ENCODE assay signal across 10 mouse cellular contexts in genomic region chr12:117159669-117160210, GRCm38 (mm10).
DNase-seq lines count a peak whose midpoint lies in the region; ATAC-seq and TF ChIP-seq lines count a peak whose summit lies in the region.
"Had no signal": no experiment of that assay in that cellular context is flagged by ENCODE, and none has a peak within 500 bp of the region (broad histone marks: within the 10 kb centered on the region; RNA-seq: fewer than 3 reads in every experiment).

No protein-coding gene starts in this region.

- H3K9me3 ChIP-seq in embryonic facial prominence, embryonic 14.5 days (ENCODE audit: control insufficient read depth, low read length): no peaks in the 10 kb centered on the region
- H3K9me3 ChIP-seq in intestine, embryonic 15.5 days: no peaks in the 10 kb centered on the region
- no peaks in the 10 kb centered on the region for H3K9me3 ChIP-seq in neural tube, embryonic 14.5 days (ENCODE audit: control insufficient read depth, low read length)

- ATAC-seq in embryonic facial prominence, embryonic 14.5 days (ENCODE audit: low read depth): no peak; the same call in 1 of the 2 replicates
- ATAC-seq in intestine, embryonic 15.5 days: no peak
- ATAC-seq in neural tube, embryonic 14.5 days (ENCODE audit: low read depth): peak; percentile 23

- peaks cover 80% of the 10 kb centered on the region for H3K27me3 ChIP-seq in embryonic facial prominence, embryonic 14.5 days (replicated peaks; ENCODE audit: control insufficient read depth, insufficient read depth, low read length)
- peaks cover 66% of the 10 kb centered on the region for H3K27me3 ChIP-seq in intestine, embryonic 15.5 days (replicated peaks)
- H3K27me3 ChIP-seq in neural tube, embryonic 14.5 days (ENCODE audit: control insufficient read depth, insufficient read depth, low read length): peaks cover 15% of the 10 kb centered on the region; the same call in 1 of the 2 replicates

- 9% methylated on average over 15 of the region's 15 CpGs for WGBS in embryonic facial prominence, embryonic 14.5 days
- WGBS in intestine, embryonic 15.5 days: 4% methylated on average over 15 of the region's 15 CpGs
- WGBS in neural tube, embryonic 14.5 days: 12% methylated on average over 15 of the region's 15 CpGs

- H3K36me3 ChIP-seq in embryonic facial prominence, embryonic 14.5 days (ENCODE audit: control insufficient read depth, insufficient read depth, low read length): no peaks in the 10 kb centered on the region
- no peaks in the 10 kb centered on the region for H3K36me3 ChIP-seq in intestine, embryonic 15.5 days
- no peaks in the 10 kb centered on the region for H3K36me3 ChIP-seq in neural tube, embryonic 14.5 days (ENCODE audit: control insufficient read depth, insufficient read depth, low read length)

- 0 out of 2 replicates have a peak overlapping the region, but pooled peaks have one; percentile 25 for H3K9ac ChIP-seq in embryonic facial prominence, embryonic 14.5 days (ENCODE audit: low read depth, low read length)
- H3K9ac ChIP-seq in intestine, embryonic 15.5 days: no peak overlapping the region
- H3K9ac ChIP-seq in neural tube, embryonic 14.5 days (replicated peaks; ENCODE audit: low read depth, low read length): 0 out of 2 replicates have a peak overlapping the region, but pooled peaks have one; percentile 21

- peak overlapping the region; percentile 54 for H3K4me2 ChIP-seq in embryonic facial prominence, embryonic 14.5 days (ENCODE audit: low read depth, low read length)
- peak overlapping the region; percentile 53 for H3K4me2 ChIP-seq in intestine, embryonic 15.5 days (replicated peaks)
- peak overlapping the region; percentile 50 for H3K4me2 ChIP-seq in neural tube, embryonic 14.5 days (ENCODE audit: low read depth, low read length)

- intact Hi-C loops in left cerebral cortex, adult 2 months (cut with DNase I): loop anchor here (5.0 to 10.0 kb wide), 2 partner anchors 38 to 315 kb away; no protein-coding TSS in a partner anchor

- DNase-seq in left cerebral cortex, adult 2 months (ENCODE audit: extremely low spot score in 1 of 2, low spot score in 2 of 2): no peak
- no peak for DNase-seq in left cerebral cortex, adult 11 months (ENCODE audit: low spot score)
- no peak for DNase-seq in embryonic facial prominence, embryonic 14.5 days (ENCODE audit: low spot score)
- DNase-seq in thymus, postnatal 10 days (ENCODE audit: low spot score in 2 of 2): no peak
- DNase-seq in kidney, postnatal 36 days: no peak
- no peak for DNase-seq in Muller cell, postnatal 12 days (ENCODE audit: inconsistent ontology term)
- DNase-seq: cerebellum, adult 9-11 months; lung, adult 18-20 months had no signal

- peaks cover 12% of the 10 kb centered on the region for H3K4me1 ChIP-seq in embryonic facial prominence, embryonic 14.5 days (ENCODE audit: control insufficient read depth, insufficient read depth, low read length)
- peaks cover 5% of the 10 kb centered on the region; the same call in 1 of the 2 replicates for H3K4me1 ChIP-seq in intestine, embryonic 15.5 days (replicated peaks)
- H3K4me1 ChIP-seq in neural tube, embryonic 14.5 days (ENCODE audit: control insufficient read depth, insufficient read depth, low read length): peaks cover 48% of the 10 kb centered on the region

- H3K27ac ChIP-seq in left cerebral cortex, adult 2 months: no peak overlapping the region
- no peak overlapping the region for H3K27ac ChIP-seq in embryonic facial prominence, embryonic 14.5 days (replicated peaks; ENCODE audit: low read depth, low read length)
- H3K27ac ChIP-seq in intestine, embryonic 15.5 days: no peak overlapping the region
- H3K27ac ChIP-seq in neural tube, embryonic 14.5 days (ENCODE audit: low read depth, low read length): peak overlapping the region; percentile 57

- H3K4me3 ChIP-seq in left cerebral cortex, adult 2 months: peak overlapping the region; percentile 7; the same call in 1 of the 2 replicates
- peak overlapping the region; percentile 31 for H3K4me3 ChIP-seq in embryonic facial prominence, embryonic 14.5 days (ENCODE audit: low read depth, low read length)
- H3K4me3 ChIP-seq in intestine, embryonic 15.5 days (replicated peaks): peak overlapping the region; percentile 21
- H3K4me3 ChIP-seq in neural tube, embryonic 14.5 days (ENCODE audit: low read depth, low read length): no peak overlapping the region

- no peak for TF ChIP-seq CTCF in left cerebral cortex, adult 2 months (IDR thresholded peaks at IDR 0.05)
